Mouse (Mus musculus): Measurements from ENCODE around the gene Trem3. TPM values are rescaled to one million over a fixed set of nuclear protein-coding genes. Genes with fewer than 3 reads are reported as not detected.

Trem3 gene
- not detected in 2 replicates for polyA plus RNA-seq (2015; fragmentation: Nextera tagmentation; extraction: Ambion mirVana)

GRCm38 (mm10) chr17:48247221-48247928, at the start of gene Trem3:
Gene Trem3, plus strand, starts transcription at chr17:48247777.

DNA sequence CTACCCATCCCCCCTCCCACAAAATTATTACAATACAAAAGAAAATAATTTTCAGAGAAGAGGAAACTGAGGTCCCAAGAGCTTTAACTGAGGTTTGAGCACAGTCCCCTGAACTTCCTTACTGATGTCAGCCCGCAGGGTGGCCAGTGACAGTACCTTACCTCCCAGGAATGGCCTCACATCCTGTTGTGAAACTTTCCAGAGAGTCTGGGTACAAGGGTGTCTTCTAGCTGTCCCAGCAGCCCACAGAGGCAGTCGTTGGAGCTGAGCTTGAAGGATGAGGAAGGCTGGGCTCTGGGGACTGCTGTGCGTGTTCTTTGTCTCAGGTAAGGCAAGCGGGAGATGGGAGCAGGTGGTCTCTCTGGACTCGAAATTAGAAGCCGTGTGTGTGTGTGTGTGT, 15.1 kb upstream of the Trem3 start, which contains the start of gene Trem1:
Gene Trem1 (plus strand): TSS at position 251 of the 400 bp plus-strand sequence.

GRCm38 (mm10) chr17:48263741-48264362, 16.3 kb downstream of the Trem3 start, which contains the start of gene Treml4:
Gene Treml4, plus strand, starts transcription at chr17:48264295.

GRCm38 (mm10) chr17:48299203-48299602, 51.6 kb downstream of the Trem3 start, which contains the start of gene Treml2:
Gene Treml2, plus strand, starts transcription at chr17:48299498.

Other genes with a start within 250 kb of the Trem3 start
- not detected in 2 replicates for gene 1700122O11Rik, start 209.5 kb upstream of the Trem3 start, polyA plus RNA-seq (2015; fragmentation: Nextera tagmentation; extraction: Ambion mirVana)
- gene 1700067P10Rik, start 158.5 kb upstream of the Trem3 start, polyA plus RNA-seq (2015; fragmentation: Nextera tagmentation; extraction: Ambion mirVana) = 0.14 TPM in 1 of 2 replicates, not detected in the other
- gene 9830107B12Rik, start 101.5 kb upstream of the Trem3 start, polyA plus RNA-seq (2015; fragmentation: Nextera tagmentation; extraction: Ambion mirVana) = not detected in 2 replicates
- gene A530064D06Rik, start 80.5 kb upstream of the Trem3 start, polyA plus RNA-seq (2015; fragmentation: Nextera tagmentation; extraction: Ambion mirVana) = 0.10 TPM in 1 of 2 replicates, not detected in the other
- gene Trem1, start 15.0 kb upstream of the Trem3 start, polyA plus RNA-seq (2015; fragmentation: Nextera tagmentation; extraction: Ambion mirVana) = not detected in 2 replicates
- 0.36 TPM in 1 of 2 replicates, not detected in the other for gene Treml4, start 16.5 kb downstream of the Trem3 start, polyA plus RNA-seq (2015; fragmentation: Nextera tagmentation; extraction: Ambion mirVana)
- 0.06 and 0.22 TPM in 2 replicates for gene Treml2, start 51.7 kb downstream of the Trem3 start, polyA plus RNA-seq (2015; fragmentation: Nextera tagmentation; extraction: Ambion mirVana)
- 0.10 TPM in 1 of 2 replicates, not detected in the other for gene B430306N03Rik, start 68.4 kb downstream of the Trem3 start, polyA plus RNA-seq (2015; fragmentation: Nextera tagmentation; extraction: Ambion mirVana)
- 12.7 and 13.0 TPM in 2 replicates for gene Trem2, start 98.6 kb downstream of the Trem3 start, polyA plus RNA-seq (2015; fragmentation: Nextera tagmentation; extraction: Ambion mirVana)
- gene Treml1, start 112.1 kb downstream of the Trem3 start, polyA plus RNA-seq (2015; fragmentation: Nextera tagmentation; extraction: Ambion mirVana) = not detected in 2 replicates
- gene Nfya, start 162.1 kb downstream of the Trem3 start, polyA plus RNA-seq (2015; fragmentation: Nextera tagmentation; extraction: Ambion mirVana) = 4.5 and 4.6 TPM in 2 replicates
- 29.9 and 31.3 TPM in 2 replicates for gene Oard1, start 162.2 kb downstream of the Trem3 start, polyA plus RNA-seq (2015; fragmentation: Nextera tagmentation; extraction: Ambion mirVana)
- gene Apobec2, start 185.2 kb downstream of the Trem3 start, polyA plus RNA-seq (2015; fragmentation: Nextera tagmentation; extraction: Ambion mirVana) = 0.42 and 0.84 TPM in 2 replicates
- gene Tspo2, start 203.7 kb downstream of the Trem3 start, polyA plus RNA-seq (2015; fragmentation: Nextera tagmentation; extraction: Ambion mirVana) = 0.22 TPM in 1 of 2 replicates, not detected in the other
- gene Unc5cl, start 207.1 kb downstream of the Trem3 start, polyA plus RNA-seq (2015; fragmentation: Nextera tagmentation; extraction: Ambion mirVana) = 0.27 and 0.41 TPM in 2 replicates

Data from neural tube, postnatal 0 days (tissue).